Mouse (Mus musculus) inflammation-experienced regulatory T-cells, adult 6 months (primary cell): Measurements from ENCODE around the gene Zbbx. TPM values are rescaled to one million over a fixed set of nuclear protein-coding genes. Genes with fewer than 3 reads are reported as not detected.

ENCODE experiments used
- ATAC-seq: one replicate; pipeline ENCODE4 v1.8.0; 2017
- polyA plus RNA-seq, 3 experiments: library from polyadenylated mRNA; unstranded; fragments of 100-300 nt; shearing (Covaris generic); gene quantifications; one replicate each; pipeline ENCODE4 v1.2.1; 2017

The Zbbx gene
- under 1 TPM in 1 of 3 experiments, not detected in 2; 0.20 TPM for polyA plus RNA-seq

DNA sequence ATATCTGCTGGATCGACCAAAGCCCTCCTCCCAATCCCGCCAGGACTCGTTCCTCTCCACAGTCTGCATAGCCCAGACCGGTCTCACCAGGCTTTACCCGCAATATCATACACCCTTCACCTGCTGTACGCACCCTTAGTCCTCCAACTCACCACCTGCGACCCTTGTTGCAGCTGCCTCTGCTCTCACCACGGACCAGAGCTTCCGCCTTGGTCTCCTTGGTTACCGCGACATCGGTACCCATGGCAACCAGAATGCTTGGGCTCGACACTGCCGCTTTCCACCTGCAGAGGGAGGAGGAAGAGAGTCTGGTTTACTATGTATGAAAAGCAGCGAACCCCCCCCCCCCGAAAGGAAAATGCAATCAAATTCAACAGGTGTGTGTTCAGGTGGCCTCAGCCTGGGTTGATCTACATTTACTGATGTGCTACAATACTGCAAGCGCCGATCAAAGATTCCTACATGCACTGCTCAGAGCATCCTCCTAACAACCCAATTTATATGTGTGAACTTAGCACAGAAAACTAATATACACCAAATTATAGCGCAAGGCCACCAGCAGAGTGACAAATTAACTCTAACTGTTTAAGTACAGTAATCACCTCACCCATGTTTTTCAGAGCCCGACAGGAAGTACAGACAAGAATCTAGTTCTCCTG is at the start of gene Zbbx:
Zbbx (minus strand) TSS at position 197 of the 659 bp plus-strand sequence.
- ATAC-seq = peak; percentile 76

GRCm38 (mm10) chr3:75202808-75203503 is 38.1 kb upstream of the Zbbx start:
- ATAC-seq = peak; percentile 82

DNA sequence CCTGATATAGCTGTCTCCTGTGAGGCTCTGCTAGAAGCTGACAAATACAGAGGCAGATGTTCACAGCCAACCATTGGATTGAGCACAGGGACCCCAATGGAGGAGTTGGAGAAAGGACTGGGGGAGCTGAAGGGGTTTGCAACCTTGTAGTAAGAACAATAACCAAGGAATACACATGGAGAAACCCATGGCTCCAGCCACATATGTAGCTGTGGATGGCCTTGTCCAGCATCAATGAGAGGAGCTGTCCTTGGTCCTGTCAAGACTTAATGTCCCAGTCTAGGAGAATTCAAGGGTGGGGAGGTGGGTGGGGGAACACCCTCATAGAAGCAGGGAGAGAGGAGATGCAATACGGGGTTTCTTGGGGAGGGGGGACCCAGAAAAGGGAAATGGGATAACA is 17.8 kb upstream of the Zbbx start:
- ATAC-seq = no peak

- no peak for ATAC-seq
Measured at GRCm38 (mm10) chr3:75141876-75142275, 23.0 kb downstream of the Zbbx start.

GRCm38 (mm10) chr3:75104867-75105266 is 60.0 kb downstream of the Zbbx start:
- ATAC-seq = no peak

GRCm38 (mm10) chr3:75085762-75086161 is 79.1 kb downstream of the Zbbx start:
- no peak for ATAC-seq

- no peak for ATAC-seq
Measured at GRCm38 (mm10) chr3:75078906-75079305, 85.9 kb downstream of the Zbbx start.

DNA sequence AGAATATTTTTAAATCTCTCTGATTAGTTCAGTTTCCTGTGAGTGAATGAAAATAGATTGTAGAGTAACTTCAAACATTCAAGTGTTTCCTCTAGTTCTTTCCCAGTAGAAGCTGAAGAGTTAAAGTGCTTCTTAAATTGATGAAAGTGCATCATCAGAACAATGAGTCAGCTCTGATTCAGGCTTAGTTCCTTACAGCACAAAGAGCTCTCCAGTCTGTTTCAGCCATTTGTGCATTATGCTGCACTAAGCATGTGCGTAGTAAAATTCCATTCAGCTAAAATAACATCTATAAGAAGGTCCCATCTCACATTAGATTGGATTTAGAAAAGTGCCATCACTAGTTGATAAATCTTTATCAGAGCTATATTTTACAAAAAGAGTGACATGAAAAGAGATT is 155.1 kb downstream of the Zbbx start:
- no peak for ATAC-seq

Other genes with a start within 250 kb of the Zbbx start
- not detected for gene Serpini2, start 105.0 kb upstream of the Zbbx start, polyA plus RNA-seq